Mouse (Mus musculus) stomach, postnatal 0 days (tissue): Measurements from ENCODE around the gene Acmsd. TPM values are rescaled to one million over a fixed set of nuclear protein-coding genes. Genes with fewer than 3 reads are reported as not detected.
A peak's percentile ranks its signal among the peaks of the same experiment; 100 is the strongest.
"Not testable (repeated sequence)": the region's sequence is repeated elsewhere in the genome, so short reads cannot be mapped to it uniquely, and the experiment has no call there.

Source experiments
- ATAC-seq: fragments of 200-750 bp; cut with Nextera tagmentation; 2 replicates; pipeline ENCODE4 v1.8.0; 2017; ENCODE audit not compliant: low FRiP score, low TSS enrichment
- DNase-seq: peaks from one replicate; pipeline ENCODE4 v3.0.0-alpha.2; 2016; ENCODE audit warnings: low spot score
- H3K27ac ChIP-seq: fragments of 300-500 bp; sonication (generic); replicated peaks from 2 replicates; pipeline ENCODE4 v1.5.1; 2014; ENCODE audit warnings: mild to moderate bottlenecking, control low read depth
- H3K27me3 ChIP-seq: fragments of 300-500 bp; sonication (generic); 2 replicates; pipeline ENCODE4 v1.6.1; 2014; ENCODE audit warnings: low read length; ENCODE audit not compliant: control insufficient read depth, insufficient read depth
- H3K36me3 ChIP-seq: fragments of 300-500 bp; sonication (generic); 2 replicates; pipeline ENCODE4 v1.6.1; 2014; ENCODE audit warnings: low read length, mixed read lengths; ENCODE audit not compliant: control insufficient read depth, insufficient read depth
- H3K4me1 ChIP-seq: fragments of 300-500 bp; sonication (generic); replicated peaks from 2 replicates; pipeline ENCODE4 v1.6.1; 2014; ENCODE audit warnings: antibody characterized with exemption; ENCODE audit not compliant: control insufficient read depth, insufficient read depth
- H3K4me2 ChIP-seq: fragments of 300-500 bp; sonication (generic); replicated peaks from 2 replicates; pipeline ENCODE4 v1.6.1; 2014; ENCODE audit warnings: low read depth, mild to moderate bottlenecking, control low read depth, moderate library complexity
- H3K4me3 ChIP-seq: fragments of 300-500 bp; sonication (generic); 2 replicates; pipeline ENCODE4 v1.5.1; 2014; ENCODE audit warnings: low read depth, low read length, control low read depth
- H3K9ac ChIP-seq: fragments of 300-500 bp; sonication (generic); 2 replicates; pipeline ENCODE4 v1.6.1; 2014; ENCODE audit warnings: mild to moderate bottlenecking, low read length, control low read depth, mixed read lengths
- H3K9me3 ChIP-seq: fragments of 300-500 bp; sonication (generic); 2 replicates; pipeline ENCODE4 v1.6.1; 2016; ENCODE audit warnings: low read length; ENCODE audit not compliant: control insufficient read depth
- CTCF ChIP-seq: IDR thresholded peaks from 2 replicates; pipeline ENCODE4 v1.5.1; 2016; ENCODE audit warnings: antibody characterized with exemption, low read depth, mild to moderate bottlenecking, moderate library complexity
- EP300 ChIP-seq: optimal IDR thresholded peaks from 2 replicates; pipeline ENCODE3; 2016; ENCODE audit warnings: antibody characterized with exemption
- WGBS: fragments of 180-500 bp; shearing (Covaris S2); extraction: QIAGEN DNeasy Blood & Tissue Kit; methylation state at CpG from one replicate; pipeline ENCODE4 v1.1.7; 2014; 5-methylcytosine and 5-hydroxymethylcytosine counted together
- polyA plus RNA-seq: library from polyadenylated mRNA; unstranded; fragments of >200 nt; fragmentation: Nextera tagmentation; extraction: Ambion mirVana; gene quantifications from 2 replicates; pipeline ENCODE4 v1.2.1, GENCODE M21; 2015

Acmsd gene
- polyA plus RNA-seq, 1 experiment from 2014 or later, result not detected

DNA sequence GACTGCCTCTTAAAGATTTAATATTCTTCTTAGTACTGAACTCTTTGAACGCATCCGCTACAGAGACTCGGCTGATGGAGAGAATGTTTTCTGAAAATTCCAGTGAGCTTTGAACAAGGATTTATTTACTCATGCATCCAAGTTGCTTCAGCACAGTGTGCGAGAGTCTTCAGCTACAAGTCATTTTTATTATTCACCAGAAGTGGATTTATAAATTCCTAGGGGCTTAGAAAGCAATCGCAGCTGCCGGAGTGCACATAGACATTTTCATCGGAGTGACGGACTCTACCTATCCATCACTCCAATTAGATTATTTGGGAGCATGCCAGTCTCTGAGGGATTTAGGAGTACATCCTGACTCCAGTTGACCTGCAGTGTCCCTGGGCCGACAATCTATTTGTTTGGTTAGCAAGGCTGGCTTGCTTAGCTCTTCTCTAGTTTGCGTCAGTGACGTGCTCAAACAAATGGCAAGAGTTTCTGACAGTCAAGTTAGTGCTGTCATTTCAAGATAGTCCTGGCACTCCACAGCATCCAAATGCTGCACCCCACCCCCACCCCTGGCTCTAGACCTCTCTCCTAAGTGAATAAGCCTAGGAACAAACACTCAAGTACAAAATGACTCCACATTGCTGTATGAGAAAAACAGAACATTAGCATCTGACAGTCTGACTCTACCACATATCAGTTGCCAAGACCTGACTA lies 21.3 kb downstream of the Acmsd start:
- H3K27me3 ChIP-seq, result no peaks in the 10 kb centered on the region
- no peak overlapping the region for H3K9ac ChIP-seq
- no peaks in the 10 kb centered on the region for H3K4me1 ChIP-seq
- WGBS, result 29% methylated on average over 11 of the region's 11 CpGs
- no peak overlapping the region for H3K4me3 ChIP-seq
- DNase-seq (no peak), ATAC-seq (no peak)
- no peak for TF ChIP-seq EP300
- no peak for TF ChIP-seq CTCF
- H3K4me2 ChIP-seq, result no peak overlapping the region
- H3K27ac ChIP-seq, result no peak overlapping the region
- no peaks in the 10 kb centered on the region for H3K9me3 ChIP-seq
- no peaks in the 10 kb centered on the region for H3K36me3 ChIP-seq

DNA sequence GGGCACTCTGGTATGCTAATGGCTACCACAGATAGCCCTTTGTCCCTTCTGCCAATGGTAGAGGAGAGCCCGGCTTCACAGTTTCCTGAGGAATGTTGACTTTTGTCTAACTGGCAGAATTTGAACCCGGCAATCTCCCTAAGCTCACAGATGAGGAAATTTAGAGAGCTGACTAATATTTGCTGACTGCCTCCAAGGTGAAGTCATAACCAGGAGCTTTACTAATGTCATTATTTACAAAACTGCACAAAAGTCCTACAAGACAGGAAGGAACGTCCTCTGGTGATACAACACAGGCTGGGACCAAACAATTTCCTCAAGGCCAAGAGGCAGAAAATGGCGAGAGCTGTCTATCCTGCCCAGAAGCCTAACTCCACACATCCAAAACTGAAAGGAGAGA lies 26.6 kb downstream of the Acmsd start:
- Histone ChIP-seq H3K9me3 (no peaks in the 10 kb centered on the region), H3K4me3 (no peak overlapping the region), H3K4me2 (no peak overlapping the region), H3K36me3 (no peaks in the 10 kb centered on the region), H3K9ac (no peak overlapping the region), H3K27me3 (no peaks in the 10 kb centered on the region), H3K27ac (no peak overlapping the region), H3K4me1 (no peaks in the 10 kb centered on the region)
- ATAC-seq, result peak; percentile 56; the same call in 1 of the 2 replicates
- WGBS, result 26% methylated on average over 4 of the region's 4 CpGs
- no peak for DNase-seq
- TF ChIP-seq EP300, result no peak
- TF ChIP-seq CTCF, result no peak

DNA sequence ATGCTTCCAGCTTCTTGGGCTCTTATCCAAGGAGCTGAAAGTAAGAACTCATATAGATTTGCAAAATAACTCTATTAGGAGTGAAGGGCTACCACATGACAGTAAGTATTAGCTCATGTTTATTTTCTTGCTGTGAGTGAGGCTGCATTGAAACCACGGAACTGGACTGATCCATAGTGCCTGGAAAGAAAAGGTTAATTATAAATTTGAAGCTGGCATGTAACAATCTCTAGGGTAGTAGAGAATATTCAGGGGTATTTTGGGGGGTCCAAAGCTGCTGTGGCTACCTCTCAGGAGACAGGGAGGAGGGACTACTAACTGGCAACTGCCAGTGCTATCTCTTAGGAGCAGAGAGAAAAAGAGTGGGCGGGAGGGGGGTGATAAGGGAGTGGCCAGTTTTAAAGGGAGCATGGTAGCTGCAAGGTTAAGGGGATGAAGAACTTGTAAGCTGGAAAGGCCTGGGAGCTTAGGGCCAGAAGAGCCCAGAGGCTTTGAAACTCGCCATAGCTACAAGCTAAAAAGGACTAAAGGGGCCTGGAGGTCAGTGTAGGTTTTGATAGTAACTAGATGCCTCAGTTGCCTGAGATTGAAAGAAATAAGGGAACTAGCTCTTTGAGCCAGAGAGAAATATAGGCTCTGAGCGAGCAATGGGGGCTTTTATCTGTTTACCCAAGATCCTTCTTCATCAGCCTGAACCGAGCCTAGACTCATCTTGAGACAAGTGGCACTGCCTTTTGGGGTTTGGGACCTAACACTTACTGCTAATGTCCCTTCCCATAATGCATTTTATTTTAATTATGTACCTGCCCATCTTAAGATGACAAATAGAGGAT lies 27.3 kb downstream of the Acmsd start:
- TF ChIP-seq CTCF, result no peak
- no peak for TF ChIP-seq EP300
- no peak overlapping the region for H3K9ac ChIP-seq
- no peak overlapping the region for H3K4me2 ChIP-seq
- H3K9me3 ChIP-seq, result no peaks in the 10 kb centered on the region
- H3K27ac ChIP-seq, result no peak overlapping the region
- no peak overlapping the region for H3K4me3 ChIP-seq
- H3K27me3 ChIP-seq, result no peaks in the 10 kb centered on the region
- H3K4me1 ChIP-seq, result no peaks in the 10 kb centered on the region
- H3K36me3 ChIP-seq, result no peaks in the 10 kb centered on the region
- DNase-seq (no peak), ATAC-seq (no peak; the same call in 1 of the 2 replicates)
- WGBS, result 63% methylated on average over 5 of the region's 5 CpGs

DNA sequence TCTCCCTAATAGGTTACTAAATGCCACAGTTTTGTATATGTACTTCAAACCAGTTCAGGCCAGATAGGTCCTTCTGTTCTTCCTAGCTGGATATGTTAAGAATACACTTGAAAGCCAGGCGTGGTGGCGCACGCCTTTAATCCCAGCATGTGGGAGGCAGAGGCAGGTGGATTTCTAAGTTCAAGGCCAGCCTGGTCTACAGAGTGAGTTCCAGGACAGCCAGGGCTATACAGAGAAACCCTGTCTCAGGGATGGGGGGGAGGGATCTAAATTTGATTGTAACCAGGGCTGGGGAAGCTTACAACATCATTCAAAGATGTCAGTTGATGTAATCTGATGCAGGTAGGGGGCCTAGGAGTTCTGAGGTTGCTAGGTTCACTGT lies 27.9 kb downstream of the Acmsd start:
- not testable (repeated sequence) for DNase-seq, H3K27me3 ChIP-seq, H3K27ac ChIP-seq, ATAC-seq, H3K4me1 ChIP-seq, H3K4me3 ChIP-seq, H3K4me2 ChIP-seq, H3K9me3 ChIP-seq, H3K36me3 ChIP-seq, H3K9ac ChIP-seq
- WGBS, result 89% methylated on average over 3 of the region's 3 CpGs

DNA sequence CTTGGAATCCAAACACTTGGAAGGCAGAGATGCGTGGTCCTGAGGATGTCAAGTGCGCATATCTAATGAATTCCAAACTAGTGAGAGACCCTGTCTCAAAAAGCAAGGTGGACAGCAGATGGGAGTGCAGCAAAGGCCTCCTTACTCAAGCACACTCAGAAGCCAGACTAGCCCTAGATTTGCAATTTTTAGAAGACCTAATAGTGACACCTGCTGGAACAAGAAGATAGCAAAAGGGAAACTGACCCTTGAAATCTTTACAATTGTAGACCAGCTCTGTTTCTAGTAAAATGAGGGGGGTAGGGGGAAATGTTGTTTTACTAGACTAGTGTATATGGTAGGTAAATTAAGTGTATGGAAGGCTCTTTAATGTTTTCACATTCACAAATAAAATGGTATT lies 36.3 kb downstream of the Acmsd start:
- no peak overlapping the region for H3K4me2 ChIP-seq
- DNase-seq (no peak), ATAC-seq (no peak)
- no peak overlapping the region for H3K27ac ChIP-seq
- no peaks in the 10 kb centered on the region for H3K4me1 ChIP-seq
- TF ChIP-seq EP300, result no peak
- TF ChIP-seq CTCF, result peak; percentile 74
- no peak overlapping the region for H3K9ac ChIP-seq
- H3K4me3 ChIP-seq, result no peak overlapping the region
- no peaks in the 10 kb centered on the region for H3K27me3 ChIP-seq
- H3K9me3 ChIP-seq, result no peaks in the 10 kb centered on the region
- no peaks in the 10 kb centered on the region for H3K36me3 ChIP-seq
- WGBS, result 58% methylated on average over 2 of the region's 2 CpGs

DNA sequence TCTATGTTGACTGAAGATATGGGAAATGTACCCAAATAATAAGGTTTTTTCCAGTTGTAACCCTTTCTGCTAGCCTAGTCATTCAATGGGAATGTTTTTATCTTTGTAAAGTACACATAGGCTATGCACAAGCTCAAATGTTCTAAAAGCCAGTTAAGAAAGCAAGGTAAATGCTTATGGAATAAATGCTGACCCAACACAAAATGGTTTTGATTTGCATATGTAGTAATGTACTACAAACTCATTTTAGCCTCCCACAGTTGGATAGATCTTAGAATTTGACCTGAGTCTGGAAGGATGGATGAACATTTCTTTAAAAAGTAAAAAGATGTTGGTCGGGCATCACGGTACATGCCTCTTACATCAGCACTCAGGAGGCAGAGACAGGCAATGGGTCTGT lies 37.5 kb downstream of the Acmsd start:
- ATAC-seq (no peak), DNase-seq (no peak)
- WGBS, result 86% methylated on average over 2 of the region's 2 CpGs
- Histone ChIP-seq H3K9me3 (no peaks in the 10 kb centered on the region), H3K27ac (no peak overlapping the region), H3K4me3 (no peak overlapping the region), H3K36me3 (no peaks in the 10 kb centered on the region), H3K9ac (no peak overlapping the region), H3K4me2 (no peak overlapping the region), H3K4me1 (no peaks in the 10 kb centered on the region), H3K27me3 (no peaks in the 10 kb centered on the region)
- TF ChIP-seq EP300 (no peak), CTCF (no peak)
